Mouse (Mus musculus) G1E-ER4 (cell line): Measurements from ENCODE around the gene Usp40. TPM values are rescaled to one million over a fixed set of nuclear protein-coding genes. Genes with fewer than 3 reads are reported as not detected.

ENCODE experiments used
- GATA1 ChIP-seq: IDR thresholded peaks from one replicate; pipeline ENCODE4 v1.8.0; 2012; ENCODE audit warnings: low read length, inconsistent platforms
- polyA plus RNA-seq: library from polyadenylated mRNA; stranded (reverse); fragments of >175 nt; gene quantifications from 2 replicates; pipeline ENCODE4 v1.2.3, GENCODE M21; 2012

Gene Usp40
- polyA plus RNA-seq, 1 experiment = 1.2 TPM

- TF ChIP-seq GATA1 = no peak
Measured at GRCm38 (mm10) chr1:87953073-87953472, 55.3 kb downstream of the Usp40 start.

- no peak for TF ChIP-seq GATA1
Measured at GRCm38 (mm10) chr1:87951641-87952040, 56.7 kb downstream of the Usp40 start.

- no peak for TF ChIP-seq GATA1
Measured at GRCm38 (mm10) chr1:87947681-87948091, 60.7 kb downstream of the Usp40 start.

GRCm38 (mm10) chr1:87941765-87942164 lies 66.6 kb downstream of the Usp40 start:
- TF ChIP-seq GATA1 = no peak

- no peak for TF ChIP-seq GATA1
Measured at GRCm38 (mm10) chr1:87936516-87936915, 71.8 kb downstream of the Usp40 start.

- TF ChIP-seq GATA1 = no peak
Measured at GRCm38 (mm10) chr1:87936075-87936474, 72.3 kb downstream of the Usp40 start.

GRCm38 (mm10) chr1:87935546-87935945 lies 72.8 kb downstream of the Usp40 start:
- no peak for TF ChIP-seq GATA1

- TF ChIP-seq GATA1 = no peak
Measured at GRCm38 (mm10) chr1:87935095-87935494, 73.3 kb downstream of the Usp40 start.

GRCm38 (mm10) chr1:87933051-87933450 lies 75.3 kb downstream of the Usp40 start:
- TF ChIP-seq GATA1 = no peak

GRCm38 (mm10) chr1:87929730-87930129 lies 78.6 kb downstream of the Usp40 start:
- no peak for TF ChIP-seq GATA1

GRCm38 (mm10) chr1:87924888-87925287 lies 83.5 kb downstream of the Usp40 start:
- no peak for TF ChIP-seq GATA1

GRCm38 (mm10) chr1:87922666-87923065 lies 85.7 kb downstream of the Usp40 start:
- TF ChIP-seq GATA1 = no peak

- TF ChIP-seq GATA1 = no peak
Measured at GRCm38 (mm10) chr1:87920056-87920614, 88.2 kb downstream of the Usp40 start.

- no peak for TF ChIP-seq GATA1
Measured at GRCm38 (mm10) chr1:87918061-87918460, 90.3 kb downstream of the Usp40 start.

- no peak for TF ChIP-seq GATA1
Measured at GRCm38 (mm10) chr1:87917361-87917760, 91.0 kb downstream of the Usp40 start.

GRCm38 (mm10) chr1:87913356-87913755 lies 95.0 kb downstream of the Usp40 start:
- TF ChIP-seq GATA1 = no peak

- TF ChIP-seq GATA1 = no peak
Measured at GRCm38 (mm10) chr1:87910428-87910827, 97.9 kb downstream of the Usp40 start.

- TF ChIP-seq GATA1 = no peak
Measured at GRCm38 (mm10) chr1:87909565-87909964, 98.8 kb downstream of the Usp40 start.
